Mouse (Mus musculus): ENCODE measurements around the gene Creb3l4.
"Not testable (repeated sequence)": the region's sequence is repeated elsewhere in the genome, so short reads cannot be mapped to it uniquely, and the experiment has no call there.

Creb3l4 gene

DNA sequence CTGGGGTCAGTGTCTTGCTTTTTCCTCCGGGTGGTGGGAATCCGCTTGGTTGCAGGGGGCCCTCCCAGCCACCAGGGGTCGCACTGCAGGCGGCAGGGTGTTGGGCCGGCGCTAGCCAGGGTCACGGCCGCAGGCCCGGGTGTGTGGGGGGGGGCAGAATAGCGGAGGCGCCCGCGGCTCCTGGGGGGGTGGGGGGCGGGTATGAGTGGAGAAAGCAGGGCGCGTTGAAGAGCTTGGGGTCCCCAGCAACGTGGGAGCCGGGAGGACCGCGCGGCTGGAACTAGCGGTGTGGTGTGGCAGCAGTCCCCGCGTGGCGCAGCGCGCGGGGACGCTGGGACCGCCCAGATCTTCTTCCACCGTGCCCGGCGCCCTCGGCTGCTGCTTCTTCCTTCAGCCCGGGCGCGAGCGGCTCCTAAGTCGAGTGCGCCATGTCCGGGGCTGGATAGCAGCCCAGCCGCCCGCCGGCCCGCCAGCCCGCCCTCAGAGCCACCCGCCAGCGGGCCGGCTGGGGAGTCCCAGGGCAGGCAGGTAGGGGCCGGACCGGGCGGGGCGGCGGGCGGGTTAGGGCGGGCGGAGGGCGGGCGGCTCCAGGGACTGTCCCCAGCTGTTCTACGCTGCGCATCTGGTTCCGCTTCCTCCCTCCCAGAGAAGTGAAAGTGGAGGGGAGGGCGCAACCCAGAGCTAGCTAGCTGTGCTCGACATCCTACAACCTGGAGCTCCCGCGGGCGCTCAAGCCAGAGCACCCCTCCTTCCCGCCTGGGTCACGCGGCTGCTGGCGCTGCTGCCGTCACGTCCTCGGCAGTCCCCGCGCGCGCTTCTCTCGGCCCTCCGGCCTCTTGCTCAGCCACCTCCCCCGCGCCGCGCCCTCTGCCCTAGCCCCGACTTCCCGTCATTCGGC, 22.0 kb upstream of the Creb3l4 start, which contains the start of gene Dennd4b:
Dennd4b (plus strand) TSS at position 152 of the 898 bp plus-strand sequence.
- DNase-seq (ENCODE audit: low read depth, low spot score), result peak; percentile 94

- DNase-seq (ENCODE audit: low read depth, low spot score), result no peak
Observed at GRCm38 (mm10) chr3:90264687-90265033, 21.3 kb upstream of the Creb3l4 start.

- no peak for DNase-seq (ENCODE audit: low read depth, low spot score)
Observed at GRCm38 (mm10) chr3:90263121-90263771, 19.9 kb upstream of the Creb3l4 start.

DNA sequence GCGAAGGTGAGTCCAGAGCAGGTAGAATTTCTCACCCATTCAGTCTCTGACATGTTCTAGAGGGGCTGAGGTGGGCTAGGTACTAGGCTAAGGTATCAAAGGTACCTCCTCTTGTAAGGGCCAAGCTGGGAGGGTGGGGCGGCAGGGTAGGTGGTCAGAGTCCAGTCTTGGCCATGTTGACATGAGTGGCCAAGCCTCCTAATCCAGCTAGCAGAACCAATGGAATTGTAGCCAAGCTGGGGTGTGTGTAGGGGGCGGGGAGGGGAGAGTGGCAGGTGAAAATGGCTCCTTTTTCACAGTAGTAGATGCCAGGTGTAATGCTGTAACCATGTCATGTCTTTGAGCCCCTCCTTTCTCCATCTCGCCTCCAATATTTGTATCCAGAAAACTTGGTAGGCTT, 15.2 kb upstream of the Creb3l4 start:
- DNase-seq (ENCODE audit: low read depth, low spot score), result no peak

GRCm38 (mm10) chr3:90256731-90257530, 13.6 kb upstream of the Creb3l4 start:
- DNase-seq (ENCODE audit: low read depth, low spot score), result no peak

DNA sequence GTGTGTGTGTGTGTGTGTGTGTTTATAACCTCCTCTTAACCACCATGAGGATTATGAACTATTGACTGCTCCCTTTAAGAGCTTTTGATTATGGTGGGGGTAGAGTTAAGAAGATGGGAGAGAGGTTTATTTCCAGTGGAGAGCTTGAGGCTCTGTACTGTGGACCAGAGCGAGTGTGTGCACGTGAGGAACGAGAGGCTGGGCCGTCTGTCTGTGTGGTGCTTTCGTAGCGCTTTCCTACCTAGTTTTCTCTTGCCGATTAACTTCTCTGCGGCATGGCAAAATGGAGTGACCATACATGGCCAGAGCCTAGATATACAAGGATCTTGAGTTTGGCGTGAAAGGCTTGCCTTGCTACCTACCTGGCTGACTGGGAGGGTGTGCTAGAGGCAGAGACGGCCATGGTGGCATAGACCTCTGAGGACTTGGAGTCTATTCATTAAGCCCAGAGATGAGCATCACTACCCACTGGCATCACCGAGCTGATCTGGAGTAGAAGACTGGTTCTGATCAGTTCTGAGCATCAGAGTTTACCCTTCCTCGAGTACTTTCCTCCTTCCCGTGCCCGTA, 12.6 kb upstream of the Creb3l4 start:
- DNase-seq (ENCODE audit: low read depth, low spot score), result no peak

DNA sequence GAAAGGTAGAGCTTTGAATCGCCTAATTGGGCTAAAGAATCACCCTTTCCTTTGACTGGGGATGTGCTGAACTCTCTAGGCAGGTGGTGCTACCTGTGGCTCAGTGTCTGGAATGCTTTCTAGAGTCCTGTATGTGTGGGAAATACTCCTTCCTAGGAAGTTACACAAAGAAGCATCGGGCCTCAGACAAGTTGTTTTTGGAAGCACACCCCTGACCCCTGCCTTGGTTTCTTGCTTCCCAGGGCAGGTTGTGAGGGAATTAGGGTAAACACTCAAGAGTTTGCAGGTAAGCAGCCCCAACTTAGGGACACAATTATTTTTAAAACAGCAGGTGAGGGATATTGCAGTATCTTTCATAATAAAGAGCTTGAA, 11.9 kb upstream of the Creb3l4 start:
- DNase-seq (ENCODE audit: low read depth, low spot score), result no peak

GRCm38 (mm10) chr3:90254419-90255193, 11.3 kb upstream of the Creb3l4 start:
- peak; percentile 40 for DNase-seq (ENCODE audit: low read depth, low spot score)

- DNase-seq (ENCODE audit: low read depth, low spot score), result peak; percentile 94
Observed at GRCm38 (mm10) chr3:90253653-90254418, 10.5 kb upstream of the Creb3l4 start, which contains the start of gene Crtc2. Gene Crtc2, plus strand, starts transcription at chr3:90254163.

DNA sequence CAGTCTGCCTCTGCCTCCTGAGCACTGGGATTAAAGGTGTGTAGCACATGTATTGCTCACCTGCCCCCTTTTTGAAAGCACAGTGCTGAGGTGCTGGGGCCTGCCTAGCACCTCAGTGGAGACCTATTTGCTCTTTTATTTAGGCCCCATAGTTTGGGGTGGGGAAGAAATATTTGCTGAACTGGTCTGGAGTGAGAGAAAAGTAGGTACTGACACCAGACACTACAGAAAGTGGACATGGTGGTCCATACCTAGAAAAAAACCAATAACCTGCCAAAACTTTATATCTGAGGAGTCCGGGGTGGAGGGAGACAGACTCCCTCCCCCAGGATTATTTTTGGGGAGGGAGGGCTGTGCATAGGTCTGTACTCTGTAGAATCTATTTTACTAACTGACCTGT, 9.9 kb upstream of the Creb3l4 start:
- DNase-seq (ENCODE audit: low read depth, low spot score), result not testable (repeated sequence)

- DNase-seq (ENCODE audit: low read depth, low spot score), result not testable (repeated sequence)
Observed at GRCm38 (mm10) chr3:90252659-90253058, 9.3 kb upstream of the Creb3l4 start.

DNA sequence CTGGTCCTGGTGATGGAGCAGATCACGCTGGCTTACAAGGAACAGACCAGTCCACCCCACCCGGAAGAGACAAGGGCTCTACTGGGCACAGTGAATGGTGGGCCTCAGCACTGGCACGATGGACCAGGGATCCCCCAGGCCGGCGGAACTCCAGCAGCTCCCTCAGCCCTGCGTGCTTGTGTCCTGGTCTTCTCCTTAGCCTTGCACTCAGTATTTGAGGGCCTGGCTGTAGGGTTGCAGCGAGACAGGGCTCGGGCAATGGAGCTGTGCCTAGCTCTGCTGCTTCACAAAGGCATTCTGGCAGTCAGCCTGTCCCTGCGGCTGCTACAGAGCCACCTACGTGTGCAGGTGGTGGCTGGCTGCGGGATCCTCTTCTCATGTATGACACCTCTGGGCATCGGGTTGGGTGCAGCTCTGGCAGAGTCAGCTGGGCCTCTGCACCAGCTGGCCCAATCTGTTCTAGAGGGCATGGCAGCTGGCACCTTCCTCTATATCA, 8.5 kb upstream of the Creb3l4 start:
- DNase-seq (ENCODE audit: low read depth, low spot score), result not testable (repeated sequence)

- DNase-seq (ENCODE audit: low read depth, low spot score), result no peak
Observed at GRCm38 (mm10) chr3:90250791-90251190, 7.5 kb upstream of the Creb3l4 start.

GRCm38 (mm10) chr3:90248746-90249100, 5.4 kb upstream of the Creb3l4 start:
- DNase-seq (ENCODE audit: low read depth, low spot score), result peak; percentile 37

- peak; percentile 95 for DNase-seq (ENCODE audit: low read depth, low spot score)
Observed at GRCm38 (mm10) chr3:90247960-90248745, 4.8 kb upstream of the Creb3l4 start, which contains the start of gene Slc39a1. Gene Slc39a1, plus strand, starts transcription at chr3:90248172.

- DNase-seq (ENCODE audit: low read depth, low spot score), result no peak
Observed at GRCm38 (mm10) chr3:90247630-90247959, 4.3 kb upstream of the Creb3l4 start.

DNA sequence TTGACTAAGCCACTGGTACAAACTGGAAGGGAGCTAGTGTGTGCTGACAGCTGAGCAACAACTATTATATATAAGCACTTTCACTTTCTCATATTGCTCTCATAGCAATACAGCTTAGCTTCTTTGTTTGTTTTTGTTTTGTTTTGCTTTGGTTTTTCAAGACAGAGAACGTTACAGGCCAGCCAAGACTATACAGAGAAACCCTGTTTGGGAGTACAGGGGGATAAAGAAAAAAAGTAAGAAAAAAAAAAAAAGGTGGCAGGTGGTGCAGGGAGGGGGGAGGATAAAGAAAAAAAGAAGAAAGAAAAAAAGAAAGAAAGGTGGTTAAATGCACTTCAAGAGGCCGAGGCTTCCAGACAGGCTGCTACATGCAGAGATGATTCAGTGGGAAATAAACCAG, 2.1 kb upstream of the Creb3l4 start:
- DNase-seq (ENCODE audit: low read depth, low spot score), result peak; percentile 48

DNA sequence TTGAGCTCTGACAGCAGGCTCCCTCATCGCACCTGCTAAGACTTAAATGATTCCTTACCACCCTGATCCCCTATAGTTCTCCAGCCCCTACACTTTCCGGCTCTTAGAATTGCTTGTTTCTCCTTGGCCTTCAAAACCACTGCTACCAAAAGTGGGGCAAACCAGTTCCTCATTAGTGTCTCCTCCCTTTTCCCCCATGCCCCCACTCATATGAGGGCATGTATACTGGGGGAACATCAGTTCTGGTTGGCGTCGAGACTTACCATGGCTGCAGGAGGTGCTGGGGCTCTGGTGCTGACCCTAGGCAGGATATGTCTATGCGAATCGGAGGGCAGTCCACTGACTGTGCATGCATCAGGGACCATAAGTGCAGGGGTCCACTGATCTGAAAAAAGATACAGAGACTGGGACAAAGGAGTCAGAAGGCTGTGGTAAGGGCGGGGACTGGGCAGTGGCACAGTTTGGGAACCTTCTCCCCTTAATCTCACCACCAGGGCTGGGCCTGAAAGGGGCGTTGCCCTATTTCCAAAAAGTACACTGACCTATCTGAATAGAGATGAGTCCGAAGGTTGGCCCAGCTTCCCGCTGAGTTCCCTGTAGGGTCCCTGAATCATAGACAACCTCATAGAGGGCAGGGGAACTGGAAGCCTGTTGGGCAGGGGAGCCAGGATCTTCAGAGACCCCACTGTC, 1.5 kb downstream of the Creb3l4 start:
- DNase-seq (ENCODE audit: low read depth, low spot score), result no peak

GRCm38 (mm10) chr3:90241251-90241650, 2.1 kb downstream of the Creb3l4 start:
- DNase-seq (ENCODE audit: low read depth, low spot score), result no peak

Data from CD4-positive, CD25-positive, alpha-beta regulatory T cell, adult 2 months (primary cell).